Mouse (Mus musculus): ENCODE results near the gene Prtn3. TPM values are rescaled to one million over a fixed set of nuclear protein-coding genes. Genes with fewer than 3 reads are reported as not detected.
A peak's percentile ranks its signal among the peaks of the same experiment; 100 is the strongest.

Gene Prtn3
- polyA plus RNA-seq, 1 experiment from 2014 or later, result 12.8 TPM

- 0 out of 2 replicates have a peak overlapping the region, but pooled peaks have one; percentile 2 for H3K4me3 ChIP-seq
- no peaks in the 10 kb centered on the region for H3K9me3 ChIP-seq (replicated peaks)
- 67% methylated on average over 12 of the region's 12 CpGs for WGBS
- H3K36me3 ChIP-seq (ENCODE audit: poor library complexity, severe bottlenecking), result peaks cover 86% of the 10 kb centered on the region
- peak overlapping the region; percentile 57; the same call in 1 of the 2 replicates for H3K27ac ChIP-seq
- peak; percentile 23 for ATAC-seq
- H3K4me2 ChIP-seq, result no peak overlapping the region; the same call in 1 of the 2 replicates
- H3K27me3 ChIP-seq, result no peaks in the 10 kb centered on the region
- H3K4me1 ChIP-seq, result peaks cover 28% of the 10 kb centered on the region
- no peak overlapping the region for H3K9ac ChIP-seq
Measured at GRCm38 (mm10) chr10:79865189-79865601, 9.1 kb upstream of the Prtn3 start.

- no peaks in the 10 kb centered on the region for H3K27me3 ChIP-seq
- WGBS, result 79% methylated on average over 19 of the region's 19 CpGs
- no peak; the same call in 1 of the 2 replicates for ATAC-seq
- H3K27ac ChIP-seq, result peak overlapping the region; percentile 57
- H3K9ac ChIP-seq, result no peak overlapping the region
- no peak overlapping the region for H3K4me3 ChIP-seq
- no peaks in the 10 kb centered on the region for H3K9me3 ChIP-seq (replicated peaks)
- H3K4me2 ChIP-seq, result no peak overlapping the region
- H3K4me1 ChIP-seq, result peaks cover 28% of the 10 kb centered on the region
- H3K36me3 ChIP-seq (ENCODE audit: poor library complexity, severe bottlenecking), result peaks cover 83% of the 10 kb centered on the region
Measured at GRCm38 (mm10) chr10:79865801-79866295, 8.4 kb upstream of the Prtn3 start.

- H3K9ac ChIP-seq, result no peak overlapping the region
- no peak overlapping the region for H3K27ac ChIP-seq
- peaks cover 35% of the 10 kb centered on the region for H3K4me1 ChIP-seq
- no peak for ATAC-seq
- peaks cover 83% of the 10 kb centered on the region for H3K36me3 ChIP-seq (ENCODE audit: poor library complexity, severe bottlenecking)
- no peak overlapping the region for H3K4me2 ChIP-seq
- H3K4me3 ChIP-seq, result no peak overlapping the region
- no peaks in the 10 kb centered on the region for H3K27me3 ChIP-seq
- no peaks in the 10 kb centered on the region for H3K9me3 ChIP-seq (replicated peaks)
- WGBS, result 87% methylated on average over 11 of the region's 11 CpGs
Measured at GRCm38 (mm10) chr10:79866601-79867000, 7.7 kb upstream of the Prtn3 start.

GRCm38 (mm10) chr10:79871845-79872244, 2.4 kb upstream of the Prtn3 start:
- peak overlapping the region; percentile 74 for H3K4me3 ChIP-seq
- no peak overlapping the region; the same call in 1 of the 2 replicates for H3K27ac ChIP-seq
- no peaks in the 10 kb centered on the region for H3K9me3 ChIP-seq (replicated peaks)
- H3K9ac ChIP-seq, result no peak overlapping the region
- H3K4me1 ChIP-seq, result peaks cover 50% of the 10 kb centered on the region
- 82% methylated on average over 8 of the region's 8 CpGs for WGBS
- ATAC-seq, result no peak
- H3K36me3 ChIP-seq (ENCODE audit: poor library complexity, severe bottlenecking), result peaks cover 35% of the 10 kb centered on the region
- H3K27me3 ChIP-seq, result no peaks in the 10 kb centered on the region
- peak overlapping the region; percentile 78 for H3K4me2 ChIP-seq

- H3K4me2 ChIP-seq, result peak overlapping the region; percentile 78
- 0 out of 2 replicates have a peak, but pooled peaks cover 6% of the 10 kb centered on the region for H3K27me3 ChIP-seq
- WGBS, result 44% methylated on average over 3 of the region's 3 CpGs
- H3K4me3 ChIP-seq, result peak overlapping the region; percentile 74
- no peak for ATAC-seq
- peaks cover 27% of the 10 kb centered on the region for H3K36me3 ChIP-seq (ENCODE audit: poor library complexity, severe bottlenecking)
- no peaks in the 10 kb centered on the region for H3K9me3 ChIP-seq (replicated peaks)
- H3K27ac ChIP-seq, result peak overlapping the region; percentile 94
- peak overlapping the region; percentile 94 for H3K9ac ChIP-seq
- peaks cover 45% of the 10 kb centered on the region for H3K4me1 ChIP-seq
Measured at GRCm38 (mm10) chr10:79872862-79873261, 1.4 kb upstream of the Prtn3 start.

- H3K27ac ChIP-seq, result peak overlapping the region; percentile 94
- peak; percentile 15; the same call in 1 of the 2 replicates for ATAC-seq
- H3K9me3 ChIP-seq (replicated peaks), result no peaks in the 10 kb centered on the region
- H3K36me3 ChIP-seq (ENCODE audit: poor library complexity, severe bottlenecking), result peaks cover 27% of the 10 kb centered on the region
- 0 out of 2 replicates have a peak, but pooled peaks cover 6% of the 10 kb centered on the region for H3K27me3 ChIP-seq
- peaks cover 45% of the 10 kb centered on the region for H3K4me1 ChIP-seq
- peak overlapping the region; percentile 78 for H3K4me2 ChIP-seq
- WGBS, result 1% methylated on average over 6 of the region's 6 CpGs
- peak overlapping the region; percentile 94 for H3K9ac ChIP-seq
- peak overlapping the region; percentile 74 for H3K4me3 ChIP-seq
Measured at GRCm38 (mm10) chr10:79873313-79873712, 963 bp upstream of the Prtn3 start.

GRCm38 (mm10) chr10:79873715-79874289, 474 bp upstream of the Prtn3 start:
- peaks cover 45% of the 10 kb centered on the region for H3K4me1 ChIP-seq

GRCm38 (mm10) chr10:79877174-79877573, 2.9 kb downstream of the Prtn3 start:
- Histone ChIP-seq H3K4me1 (peaks cover 28% of the 10 kb centered on the region), H3K27ac (no peak overlapping the region), H3K4me3 (no peak overlapping the region), H3K9ac (no peak overlapping the region), H3K9me3 (replicated peaks) (no peaks in the 10 kb centered on the region), H3K36me3 (ENCODE audit: poor library complexity, severe bottlenecking) (no peaks in the 10 kb centered on the region), H3K4me2 (no peak overlapping the region), H3K27me3 (peaks cover 30% of the 10 kb centered on the region; the same call in 1 of the 2 replicates)
- WGBS, result 60% methylated on average over 1 of the region's 1 CpGs
- ATAC-seq, result no peak

More at GRCm38 (mm10) chr10:79873715-79874289, 474 bp upstream of the Prtn3 start:
- peak; percentile 16 for ATAC-seq
- Histone ChIP-seq H3K27me3 (0 out of 2 replicates have a peak, but pooled peaks cover 6% of the 10 kb centered on the region), H3K4me3 (peak overlapping the region; percentile 74), H3K9me3 (replicated peaks) (no peaks in the 10 kb centered on the region), H3K9ac (peak overlapping the region; percentile 94), H3K4me2 (peak overlapping the region; percentile 78), H3K27ac (peak overlapping the region; percentile 94), H3K36me3 (ENCODE audit: poor library complexity, severe bottlenecking) (peaks cover 27% of the 10 kb centered on the region)
- WGBS, result 0% methylated on average over 19 of the region's 26 CpGs

GRCm38 (mm10) chr10:79877757-79878156, 3.5 kb downstream of the Prtn3 start:
- ATAC-seq, result no peak
- H3K4me2 ChIP-seq, result no peak overlapping the region
- no peak overlapping the region for H3K9ac ChIP-seq
- H3K27ac ChIP-seq, result no peak overlapping the region
- H3K4me3 ChIP-seq, result no peak overlapping the region
- H3K36me3 ChIP-seq (ENCODE audit: poor library complexity, severe bottlenecking), result no peaks in the 10 kb centered on the region
- H3K4me1 ChIP-seq, result peaks cover 26% of the 10 kb centered on the region
- 58% methylated on average over 12 of the region's 12 CpGs for WGBS
- peaks cover 36% of the 10 kb centered on the region for H3K27me3 ChIP-seq
- H3K9me3 ChIP-seq (replicated peaks), result no peaks in the 10 kb centered on the region

- 58% methylated on average over 3 of the region's 3 CpGs for WGBS
- no peaks in the 10 kb centered on the region for H3K9me3 ChIP-seq (replicated peaks)
- H3K27me3 ChIP-seq, result peaks cover 42% of the 10 kb centered on the region
Measured at GRCm38 (mm10) chr10:79879527-79879926, 5.3 kb downstream of the Prtn3 start.

GRCm38 (mm10) chr10:79880721-79881120, 6.4 kb downstream of the Prtn3 start:
- Histone ChIP-seq H3K4me1 (peaks cover 7% of the 10 kb centered on the region), H3K9me3 (replicated peaks) (no peaks in the 10 kb centered on the region), H3K4me2 (no peak overlapping the region), H3K36me3 (ENCODE audit: poor library complexity, severe bottlenecking) (no peaks in the 10 kb centered on the region), H3K27me3 (peaks cover 42% of the 10 kb centered on the region), H3K9ac (no peak overlapping the region), H3K4me3 (no peak overlapping the region), H3K27ac (no peak overlapping the region)
- ATAC-seq, result no peak
- WGBS, result 11% methylated on average over 9 of the region's 9 CpGs

More at GRCm38 (mm10) chr10:79879527-79879926, 5.3 kb downstream of the Prtn3 start:
- H3K36me3 ChIP-seq (ENCODE audit: poor library complexity, severe bottlenecking), result no peaks in the 10 kb centered on the region
- H3K4me2 ChIP-seq, result no peak overlapping the region
- no peak for ATAC-seq
- H3K9ac ChIP-seq, result no peak overlapping the region
- no peak overlapping the region for H3K4me3 ChIP-seq
- no peak overlapping the region for H3K27ac ChIP-seq
- H3K4me1 ChIP-seq, result peaks cover 19% of the 10 kb centered on the region

GRCm38 (mm10) chr10:79881981-79882380, 7.7 kb downstream of the Prtn3 start:
- no peaks in the 10 kb centered on the region for H3K9me3 ChIP-seq (replicated peaks)
- peak; percentile 41; the same call in 1 of the 2 replicates for ATAC-seq
- peak overlapping the region; percentile 7; the same call in 1 of the 2 replicates for H3K4me3 ChIP-seq
- H3K27me3 ChIP-seq, result peaks cover 42% of the 10 kb centered on the region
- no peak overlapping the region for H3K9ac ChIP-seq
- H3K27ac ChIP-seq, result no peak overlapping the region
- peaks cover 7% of the 10 kb centered on the region for H3K4me1 ChIP-seq
- peak overlapping the region; percentile 35 for H3K4me2 ChIP-seq
- 7% methylated on average over 22 of the region's 22 CpGs for WGBS
- no peaks in the 10 kb centered on the region for H3K36me3 ChIP-seq (ENCODE audit: poor library complexity, severe bottlenecking)
